Mouse (Mus musculus): ENCODE measurements around the gene Mogat2.

Mogat2 gene

GRCm38 (mm10) chr7:99236888-99237660, 1.3 kb downstream of the Mogat2 start:
- no peak for DNase-seq (ENCODE audit: low read depth, low spot score)

- no peak for DNase-seq (ENCODE audit: low read depth, low spot score)
Measured at GRCm38 (mm10) chr7:99235657-99236056, 2.8 kb downstream of the Mogat2 start.

GRCm38 (mm10) chr7:99234916-99235315, 3.5 kb downstream of the Mogat2 start:
- DNase-seq (ENCODE audit: low read depth, low spot score) = no peak

- DNase-seq (ENCODE audit: low read depth, low spot score) = no peak
Measured at GRCm38 (mm10) chr7:99232571-99232970, 5.8 kb downstream of the Mogat2 start.

- DNase-seq (ENCODE audit: low read depth, low spot score) = no peak
Measured at GRCm38 (mm10) chr7:99230061-99230747, 8.2 kb downstream of the Mogat2 start.

- no peak for DNase-seq (ENCODE audit: low read depth, low spot score)
Measured at GRCm38 (mm10) chr7:99229411-99229810, 9.0 kb downstream of the Mogat2 start.

GRCm38 (mm10) chr7:99228825-99229224, 9.6 kb downstream of the Mogat2 start:
- DNase-seq (ENCODE audit: low read depth, low spot score) = no peak

GRCm38 (mm10) chr7:99227267-99227666, 11.2 kb downstream of the Mogat2 start:
- no peak for DNase-seq (ENCODE audit: low read depth, low spot score)

GRCm38 (mm10) chr7:99226662-99227061, 11.8 kb downstream of the Mogat2 start:
- DNase-seq (ENCODE audit: low read depth, low spot score) = no peak

- DNase-seq (ENCODE audit: low read depth, low spot score) = no peak
Measured at GRCm38 (mm10) chr7:99225421-99225820, 13.0 kb downstream of the Mogat2 start.

GRCm38 (mm10) chr7:99224648-99225190, 13.7 kb downstream of the Mogat2 start:
- no peak for DNase-seq (ENCODE audit: low read depth, low spot score)

- no peak for DNase-seq (ENCODE audit: low read depth, low spot score)
Measured at GRCm38 (mm10) chr7:99224225-99224624, 14.2 kb downstream of the Mogat2 start.

GRCm38 (mm10) chr7:99217338-99218074, 20.9 kb downstream of the Mogat2 start:
- peak; percentile 60 for DNase-seq (ENCODE audit: low read depth, low spot score)

GRCm38 (mm10) chr7:99215347-99215855, 23.0 kb downstream of the Mogat2 start:
- no peak for DNase-seq (ENCODE audit: low read depth, low spot score)

GRCm38 (mm10) chr7:99214621-99215185, 23.7 kb downstream of the Mogat2 start:
- DNase-seq (ENCODE audit: low read depth, low spot score) = no peak

GRCm38 (mm10) chr7:99213686-99214085, 24.7 kb downstream of the Mogat2 start:
- DNase-seq (ENCODE audit: low read depth, low spot score) = no peak

GRCm38 (mm10) chr7:99213056-99213455, 25.4 kb downstream of the Mogat2 start:
- DNase-seq (ENCODE audit: low read depth, low spot score) = no peak

- no peak for DNase-seq (ENCODE audit: low read depth, low spot score)
Measured at GRCm38 (mm10) chr7:99208704-99209103, 29.7 kb downstream of the Mogat2 start.

- DNase-seq (ENCODE audit: low read depth, low spot score) = no peak
Measured at GRCm38 (mm10) chr7:99206364-99206763, 32.1 kb downstream of the Mogat2 start.

- DNase-seq (ENCODE audit: low read depth, low spot score) = no peak
Measured at GRCm38 (mm10) chr7:99202163-99202562, 36.3 kb downstream of the Mogat2 start.

- no peak for DNase-seq (ENCODE audit: low read depth, low spot score)
Measured at GRCm38 (mm10) chr7:99200290-99200689, 38.1 kb downstream of the Mogat2 start.
